Mouse (Mus musculus): Measurements from ENCODE around the gene Rimbp2. TPM values are rescaled to one million over a fixed set of nuclear protein-coding genes. Genes with fewer than 3 reads are reported as not detected.

Rimbp2 gene
- total and polyA plus RNA-seq, 2 experiments = not detected

- H3K27me3 ChIP-seq (ENCODE audit: control insufficient read depth, insufficient read depth, low read length) = no peaks in the 10 kb centered on the region
- no peak overlapping the region for H3K4me3 ChIP-seq (ENCODE audit: insufficient read depth, low read depth, low read length)
- no peak overlapping the region for H3K27ac ChIP-seq (replicated peaks; ENCODE audit: insufficient read depth, low read depth, low read length)
- no peak for DNase-seq (ENCODE audit: extremely low read depth, low read depth, low spot score)
- no peaks in the 10 kb centered on the region for H3K36me3 ChIP-seq (ENCODE audit: control insufficient read depth, insufficient read depth, low read length)
- 54% methylated on average over 12 of the region's 12 CpGs for WGBS
- no peaks in the 10 kb centered on the region for H3K4me1 ChIP-seq (ENCODE audit: control insufficient read depth, insufficient read depth, low read length)
- no peaks in the 10 kb centered on the region for H3K79me2 ChIP-seq (ENCODE audit: control insufficient read depth, insufficient read depth, low read length)
- TF ChIP-seq CTCF (IDR thresholded peaks at IDR 0.05; ENCODE audit: low read depth, low read length) (no peak), POLR2A (IDR thresholded peaks at IDR 0.05; ENCODE audit: extremely low read depth, insufficient read depth, low read length) (no peak)
- no peak overlapping the region for H3K9ac ChIP-seq (ENCODE audit: low read depth, low read length)
Measured at GRCm38 (mm10) chr5:128903120-128903519, 50.2 kb downstream of the Rimbp2 start.

- no peaks in the 10 kb centered on the region for H3K36me3 ChIP-seq (ENCODE audit: control insufficient read depth, insufficient read depth, low read length)
- 67% methylated on average over 13 of the region's 13 CpGs for WGBS
- H3K4me1 ChIP-seq (ENCODE audit: control insufficient read depth, insufficient read depth, low read length) = no peaks in the 10 kb centered on the region
- H3K4me3 ChIP-seq (ENCODE audit: insufficient read depth, low read depth, low read length) = no peak overlapping the region
- TF ChIP-seq POLR2A (IDR thresholded peaks at IDR 0.05; ENCODE audit: extremely low read depth, insufficient read depth, low read length) (no peak), CTCF (IDR thresholded peaks at IDR 0.05; ENCODE audit: low read depth, low read length) (no peak)
- no peaks in the 10 kb centered on the region for H3K27me3 ChIP-seq (ENCODE audit: control insufficient read depth, insufficient read depth, low read length)
- no peak overlapping the region for H3K9ac ChIP-seq (ENCODE audit: low read depth, low read length)
- H3K79me2 ChIP-seq (ENCODE audit: control insufficient read depth, insufficient read depth, low read length) = no peaks in the 10 kb centered on the region
- H3K27ac ChIP-seq (replicated peaks; ENCODE audit: insufficient read depth, low read depth, low read length) = no peak overlapping the region
- DNase-seq (ENCODE audit: extremely low read depth, low read depth, low spot score) = no peak
Measured at GRCm38 (mm10) chr5:128899971-128900370, 53.3 kb downstream of the Rimbp2 start.

- no peak for DNase-seq (ENCODE audit: extremely low read depth, low read depth, low spot score)
- TF ChIP-seq CTCF (IDR thresholded peaks at IDR 0.05; ENCODE audit: low read depth, low read length) (no peak), POLR2A (IDR thresholded peaks at IDR 0.05; ENCODE audit: extremely low read depth, insufficient read depth, low read length) (no peak)
- Histone ChIP-seq H3K27ac (replicated peaks; ENCODE audit: insufficient read depth, low read depth, low read length) (no peak overlapping the region), H3K4me1 (ENCODE audit: control insufficient read depth, insufficient read depth, low read length) (no peaks in the 10 kb centered on the region), H3K4me3 (ENCODE audit: insufficient read depth, low read depth, low read length) (no peak overlapping the region), H3K36me3 (ENCODE audit: control insufficient read depth, insufficient read depth, low read length) (no peaks in the 10 kb centered on the region), H3K9ac (ENCODE audit: low read depth, low read length) (no peak overlapping the region), H3K27me3 (ENCODE audit: control insufficient read depth, insufficient read depth, low read length) (no peaks in the 10 kb centered on the region), H3K79me2 (ENCODE audit: control insufficient read depth, insufficient read depth, low read length) (no peaks in the 10 kb centered on the region)
- WGBS = 76% methylated on average over 5 of the region's 5 CpGs
Measured at GRCm38 (mm10) chr5:128894921-128895320, 58.4 kb downstream of the Rimbp2 start.

DNA sequence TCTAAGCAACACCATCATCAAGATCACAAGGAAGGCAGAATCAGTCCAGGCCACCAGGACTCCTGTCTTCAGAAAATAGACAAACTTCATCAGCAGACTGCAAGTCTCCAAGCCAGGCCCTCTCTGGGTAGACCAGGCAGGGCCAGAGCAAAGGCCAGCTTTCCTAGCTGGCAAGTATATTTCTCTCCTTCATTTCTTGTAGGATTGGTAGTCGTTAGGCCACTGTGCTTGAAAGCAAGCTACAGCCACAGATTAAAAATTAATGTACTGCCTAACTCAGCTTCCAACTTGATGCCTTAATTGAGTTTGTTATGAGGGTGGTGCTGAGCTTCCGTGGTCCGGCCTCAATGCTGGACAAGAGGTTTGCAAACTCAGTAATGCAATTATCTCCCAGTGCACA is 65.7 kb downstream of the Rimbp2 start:
- TF ChIP-seq POLR2A (IDR thresholded peaks at IDR 0.05; ENCODE audit: extremely low read depth, insufficient read depth, low read length) (no peak), CTCF (IDR thresholded peaks at IDR 0.05; ENCODE audit: low read depth, low read length) (no peak)
- WGBS = 55% methylated on average over 3 of the region's 3 CpGs
- no peaks in the 10 kb centered on the region for H3K79me2 ChIP-seq (ENCODE audit: control insufficient read depth, insufficient read depth, low read length)

DNA sequence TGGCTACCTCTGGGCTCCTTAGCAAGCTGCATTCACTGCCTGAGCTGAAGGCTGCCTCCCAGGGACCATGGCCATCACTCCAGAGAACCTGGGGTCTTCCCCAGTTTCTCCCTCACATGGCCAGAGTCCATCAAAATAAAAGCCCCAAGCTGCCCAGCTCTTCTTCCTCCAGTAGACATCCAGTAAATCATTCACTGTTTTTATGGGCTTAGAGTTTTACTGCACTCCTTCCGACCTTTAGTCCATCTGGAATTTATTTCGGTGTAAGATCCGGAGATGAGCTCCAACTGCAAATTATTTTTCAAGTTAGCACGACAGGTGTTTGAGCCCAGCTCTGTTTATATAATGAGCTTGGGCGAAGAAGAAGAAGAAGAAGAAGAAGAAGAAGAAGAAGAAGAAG is 69.0 kb downstream of the Rimbp2 start:
- Histone ChIP-seq H3K4me1 (ENCODE audit: control insufficient read depth, insufficient read depth, low read length) (no peaks in the 10 kb centered on the region), H3K27me3 (ENCODE audit: control insufficient read depth, insufficient read depth, low read length) (no peaks in the 10 kb centered on the region), H3K79me2 (ENCODE audit: control insufficient read depth, insufficient read depth, low read length) (no peaks in the 10 kb centered on the region), H3K4me3 (ENCODE audit: insufficient read depth, low read depth, low read length) (no peak overlapping the region), H3K9ac (ENCODE audit: low read depth, low read length) (no peak overlapping the region), H3K27ac (replicated peaks; ENCODE audit: insufficient read depth, low read depth, low read length) (no peak overlapping the region), H3K36me3 (ENCODE audit: control insufficient read depth, insufficient read depth, low read length) (no peaks in the 10 kb centered on the region)
- TF ChIP-seq POLR2A (IDR thresholded peaks at IDR 0.05; ENCODE audit: extremely low read depth, insufficient read depth, low read length) (no peak), CTCF (IDR thresholded peaks at IDR 0.05; ENCODE audit: low read depth, low read length) (no peak)
- WGBS = 78% methylated on average over 5 of the region's 5 CpGs
- DNase-seq (ENCODE audit: extremely low read depth, low read depth, low spot score) = no peak

More for the DNA sequence above, 65.7 kb downstream of the Rimbp2 start:
- H3K36me3 ChIP-seq (ENCODE audit: control insufficient read depth, insufficient read depth, low read length) = no peaks in the 10 kb centered on the region
- no peak for DNase-seq (ENCODE audit: extremely low read depth, low read depth, low spot score)
- H3K9ac ChIP-seq (ENCODE audit: low read depth, low read length) = no peak overlapping the region
- no peak overlapping the region for H3K4me3 ChIP-seq (ENCODE audit: insufficient read depth, low read depth, low read length)
- H3K27me3 ChIP-seq (ENCODE audit: control insufficient read depth, insufficient read depth, low read length) = no peaks in the 10 kb centered on the region
- H3K4me1 ChIP-seq (ENCODE audit: control insufficient read depth, insufficient read depth, low read length) = no peaks in the 10 kb centered on the region
- H3K27ac ChIP-seq (replicated peaks; ENCODE audit: insufficient read depth, low read depth, low read length) = no peak overlapping the region

GRCm38 (mm10) chr5:128879092-128879491 is 74.2 kb downstream of the Rimbp2 start:
- no peaks in the 10 kb centered on the region for H3K79me2 ChIP-seq (ENCODE audit: control insufficient read depth, insufficient read depth, low read length)
- H3K36me3 ChIP-seq (ENCODE audit: control insufficient read depth, insufficient read depth, low read length) = no peaks in the 10 kb centered on the region
- no peak overlapping the region for H3K27ac ChIP-seq (replicated peaks; ENCODE audit: insufficient read depth, low read depth, low read length)
- no peaks in the 10 kb centered on the region for H3K4me1 ChIP-seq (ENCODE audit: control insufficient read depth, insufficient read depth, low read length)
- DNase-seq (ENCODE audit: extremely low read depth, low read depth, low spot score) = no peak
- no peaks in the 10 kb centered on the region for H3K27me3 ChIP-seq (ENCODE audit: control insufficient read depth, insufficient read depth, low read length)
- no peak overlapping the region for H3K9ac ChIP-seq (ENCODE audit: low read depth, low read length)
- TF ChIP-seq POLR2A (IDR thresholded peaks at IDR 0.05; ENCODE audit: extremely low read depth, insufficient read depth, low read length) = no peak
- 30% methylated on average over 3 of the region's 3 CpGs for WGBS
- no peak overlapping the region for H3K4me3 ChIP-seq (ENCODE audit: insufficient read depth, low read depth, low read length)

All from liver, adult 2 months (tissue).